Mouse (Mus musculus) lung, embryonic 15.5 days (tissue): ENCODE data around the gene Stra6l. TPM values are rescaled to one million over a fixed set of nuclear protein-coding genes. Genes with fewer than 3 reads are reported as not detected.
A peak's percentile ranks its signal among the peaks of the same experiment; 100 is the strongest.

Source experiments
- ATAC-seq: fragments of 200-750 bp; cut with Nextera tagmentation; 2 replicates; pipeline ENCODE4 v1.8.0; 2017; ENCODE audit warnings: moderate number of reproducible peaks, borderline replicate concordance; ENCODE audit not compliant: low FRiP score, low TSS enrichment; ENCODE audit errors: extremely low read depth
- H3K27ac ChIP-seq: fragments of 300-500 bp; sonication (generic); 2 replicates; pipeline ENCODE4 v1.5.1; 2015; ENCODE audit warnings: moderate library complexity, mild to moderate bottlenecking, inconsistent platforms
- H3K27me3 ChIP-seq: fragments of 300-500 bp; sonication (generic); 2 replicates; pipeline ENCODE4 v1.6.1; 2015; ENCODE audit warnings: inconsistent platforms
- H3K36me3 ChIP-seq: fragments of 300-500 bp; sonication (generic); 2 replicates; pipeline ENCODE4 v1.6.1; 2015; ENCODE audit warnings: inconsistent platforms
- H3K4me1 ChIP-seq: fragments of 300-500 bp; sonication (generic); 2 replicates; pipeline ENCODE4 v1.6.1; 2015; ENCODE audit warnings: inconsistent platforms
- H3K4me2 ChIP-seq: fragments of 300-500 bp; sonication (generic); 2 replicates; pipeline ENCODE4 v1.6.1; 2015; ENCODE audit warnings: inconsistent platforms, mild to moderate bottlenecking, moderate library complexity
- H3K4me3 ChIP-seq: fragments of 300-500 bp; sonication (generic); 2 replicates; pipeline ENCODE4 v1.5.1; 2015; ENCODE audit warnings: mild to moderate bottlenecking, inconsistent platforms
- H3K9ac ChIP-seq: fragments of 300-500 bp; sonication (generic); 2 replicates; pipeline ENCODE4 v1.6.1; 2015; ENCODE audit warnings: inconsistent platforms
- H3K9me3 ChIP-seq: fragments of 300-500 bp; sonication (generic); 2 replicates; pipeline ENCODE4 v1.6.1; 2016; ENCODE audit warnings: inconsistent platforms
- WGBS: fragments of 180-500 bp; shearing (Covaris S2); methylation state at CpG from one replicate; pipeline ENCODE4 v1.1.7; 2015; 5-methylcytosine and 5-hydroxymethylcytosine counted together
- polyA plus RNA-seq: library from polyadenylated mRNA; unstranded; fragments of >200 nt; fragmentation: Nextera tagmentation; extraction: Ambion mirVana; gene quantifications from 2 replicates; pipeline ENCODE4 v1.2.1, GENCODE M21; 2015

Gene Stra6l
- polyA plus RNA-seq, 1 experiment from 2014 or later = not detected

GRCm38 (mm10) chr4:45890066-45890761, 41.8 kb downstream of the Stra6l start, which contains the start of gene Ccdc180:
Gene Ccdc180, plus strand, starts transcription at chr4:45890303.
- peak; percentile 70 for ATAC-seq
- WGBS = 12% methylated on average over 19 of the region's 19 CpGs
- no peak within 1 kb of the TSS for H3K27ac ChIP-seq
- no peaks in the 10 kb centered on the region for H3K27me3 ChIP-seq
- H3K4me2 ChIP-seq = peak within 1 kb of the TSS; percentile 28; the same call in 1 of the 2 replicates
- no peaks in the 10 kb centered on the region for H3K9me3 ChIP-seq
- no peaks in the 10 kb centered on the region for H3K36me3 ChIP-seq
- H3K4me3 ChIP-seq = no peak within 1 kb of the TSS
- H3K9ac ChIP-seq = no peak within 1 kb of the TSS
- H3K4me1 ChIP-seq = peaks cover 7% of the 10 kb centered on the region

- H3K27me3 ChIP-seq = no peaks in the 10 kb centered on the region
- no peaks in the 10 kb centered on the region for H3K36me3 ChIP-seq
- no peak overlapping the region for H3K27ac ChIP-seq
- no peaks in the 10 kb centered on the region for H3K4me1 ChIP-seq
- 14% methylated on average over 16 of the region's 16 CpGs for WGBS
- no peak overlapping the region for H3K9ac ChIP-seq
- H3K9me3 ChIP-seq = no peaks in the 10 kb centered on the region
- no peak overlapping the region for H3K4me3 ChIP-seq
- no peak for ATAC-seq
- peak overlapping the region; percentile 16; the same call in 1 of the 2 replicates for H3K4me2 ChIP-seq
These were observed 48.1 kb downstream of the Stra6l start for GRCm38 (mm10) chr4:45896425-45897081.

GRCm38 (mm10) chr4:45898413-45898812, 49.9 kb downstream of the Stra6l start:
- Histone ChIP-seq H3K27ac (no peak overlapping the region), H3K4me2 (no peak overlapping the region), H3K27me3 (no peaks in the 10 kb centered on the region), H3K9ac (no peak overlapping the region), H3K9me3 (no peaks in the 10 kb centered on the region), H3K36me3 (no peaks in the 10 kb centered on the region), H3K4me3 (no peak overlapping the region), H3K4me1 (no peaks in the 10 kb centered on the region)
- 45% methylated on average over 5 of the region's 5 CpGs for WGBS
- ATAC-seq = no peak

GRCm38 (mm10) chr4:45909256-45909655, 60.8 kb downstream of the Stra6l start:
- WGBS = 76% methylated on average over 13 of the region's 13 CpGs
- no peak overlapping the region for H3K4me3 ChIP-seq

GRCm38 (mm10) chr4:45909924-45910323, 61.5 kb downstream of the Stra6l start:
- no peak for ATAC-seq
- WGBS = 67% methylated on average over 4 of the region's 4 CpGs

More at GRCm38 (mm10) chr4:45909256-45909655, 60.8 kb downstream of the Stra6l start:
- no peak for ATAC-seq
- Histone ChIP-seq H3K4me1 (no peaks in the 10 kb centered on the region), H3K36me3 (no peaks in the 10 kb centered on the region), H3K27me3 (no peaks in the 10 kb centered on the region), H3K27ac (no peak overlapping the region), H3K9ac (no peak overlapping the region), H3K4me2 (no peak overlapping the region), H3K9me3 (no peaks in the 10 kb centered on the region)

GRCm38 (mm10) chr4:45911256-45911655, 62.8 kb downstream of the Stra6l start:
- H3K9ac ChIP-seq = no peak overlapping the region
- H3K4me2 ChIP-seq = no peak overlapping the region
- H3K4me1 ChIP-seq = no peaks in the 10 kb centered on the region
- no peak for ATAC-seq
- H3K27me3 ChIP-seq = no peaks in the 10 kb centered on the region
- 67% methylated on average over 5 of the region's 5 CpGs for WGBS
- H3K9me3 ChIP-seq = no peaks in the 10 kb centered on the region
- H3K4me3 ChIP-seq = no peak overlapping the region
- H3K27ac ChIP-seq = no peak overlapping the region
- no peaks in the 10 kb centered on the region for H3K36me3 ChIP-seq

More at GRCm38 (mm10) chr4:45909924-45910323, 61.5 kb downstream of the Stra6l start:
- H3K27ac ChIP-seq = no peak overlapping the region
- H3K36me3 ChIP-seq = no peaks in the 10 kb centered on the region
- H3K9ac ChIP-seq = no peak overlapping the region
- H3K9me3 ChIP-seq = no peaks in the 10 kb centered on the region
- no peaks in the 10 kb centered on the region for H3K27me3 ChIP-seq
- H3K4me2 ChIP-seq = no peak overlapping the region
- no peaks in the 10 kb centered on the region for H3K4me1 ChIP-seq
- no peak overlapping the region for H3K4me3 ChIP-seq

GRCm38 (mm10) chr4:45911876-45912275, 63.4 kb downstream of the Stra6l start:
- 80% methylated on average over 4 of the region's 4 CpGs for WGBS
- H3K4me1 ChIP-seq = no peaks in the 10 kb centered on the region
- H3K9me3 ChIP-seq = no peaks in the 10 kb centered on the region
- H3K27me3 ChIP-seq = no peaks in the 10 kb centered on the region
- no peak overlapping the region for H3K4me2 ChIP-seq
- no peak for ATAC-seq
- no peak overlapping the region for H3K27ac ChIP-seq
- no peaks in the 10 kb centered on the region for H3K36me3 ChIP-seq
- no peak overlapping the region for H3K9ac ChIP-seq
- H3K4me3 ChIP-seq = no peak overlapping the region

DNA sequence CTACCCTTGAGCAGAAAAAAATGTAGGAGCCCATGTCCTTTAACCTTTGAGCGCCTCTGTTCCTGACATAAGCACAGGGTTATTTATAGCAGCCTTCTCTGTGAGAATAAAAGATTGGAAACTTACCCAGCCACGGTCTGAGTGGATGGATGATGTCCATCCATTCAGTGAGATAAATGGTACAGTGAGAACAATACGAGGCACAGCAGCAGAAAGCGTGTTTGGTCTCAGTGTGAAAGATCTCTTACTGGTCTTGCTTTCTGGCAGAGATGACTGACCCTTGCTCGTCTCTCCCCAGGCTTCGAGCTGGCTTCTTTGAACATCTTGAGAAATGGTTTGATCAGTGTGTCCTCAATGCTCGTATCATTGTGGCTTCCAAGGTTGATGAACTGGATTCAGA, 68.6 kb downstream of the Stra6l start:
- Histone ChIP-seq H3K27ac (no peak overlapping the region), H3K4me2 (no peak overlapping the region), H3K4me1 (no peaks in the 10 kb centered on the region), H3K9me3 (no peaks in the 10 kb centered on the region), H3K4me3 (no peak overlapping the region), H3K36me3 (no peaks in the 10 kb centered on the region), H3K9ac (no peak overlapping the region), H3K27me3 (no peaks in the 10 kb centered on the region)
- 46% methylated on average over 7 of the region's 7 CpGs for WGBS
- no peak for ATAC-seq

GRCm38 (mm10) chr4:45921663-45922435, 73.4 kb downstream of the Stra6l start:
- WGBS = 72% methylated on average over 10 of the region's 10 CpGs
- no peak overlapping the region for H3K4me2 ChIP-seq
- H3K36me3 ChIP-seq = no peaks in the 10 kb centered on the region
- H3K4me3 ChIP-seq = no peak overlapping the region
- no peaks in the 10 kb centered on the region for H3K27me3 ChIP-seq
- no peaks in the 10 kb centered on the region for H3K4me1 ChIP-seq
- ATAC-seq = no peak
- H3K9ac ChIP-seq = no peak overlapping the region
- no peaks in the 10 kb centered on the region for H3K9me3 ChIP-seq
- H3K27ac ChIP-seq = no peak overlapping the region

GRCm38 (mm10) chr4:45924011-45924410, 75.5 kb downstream of the Stra6l start:
- Histone ChIP-seq H3K36me3 (no peaks in the 10 kb centered on the region), H3K27me3 (no peaks in the 10 kb centered on the region), H3K9ac (no peak overlapping the region), H3K4me2 (no peak overlapping the region), H3K9me3 (no peaks in the 10 kb centered on the region), H3K4me1 (no peaks in the 10 kb centered on the region), H3K4me3 (no peak overlapping the region), H3K27ac (no peak overlapping the region)
- no peak for ATAC-seq
- 74% methylated on average over 4 of the region's 4 CpGs for WGBS

DNA sequence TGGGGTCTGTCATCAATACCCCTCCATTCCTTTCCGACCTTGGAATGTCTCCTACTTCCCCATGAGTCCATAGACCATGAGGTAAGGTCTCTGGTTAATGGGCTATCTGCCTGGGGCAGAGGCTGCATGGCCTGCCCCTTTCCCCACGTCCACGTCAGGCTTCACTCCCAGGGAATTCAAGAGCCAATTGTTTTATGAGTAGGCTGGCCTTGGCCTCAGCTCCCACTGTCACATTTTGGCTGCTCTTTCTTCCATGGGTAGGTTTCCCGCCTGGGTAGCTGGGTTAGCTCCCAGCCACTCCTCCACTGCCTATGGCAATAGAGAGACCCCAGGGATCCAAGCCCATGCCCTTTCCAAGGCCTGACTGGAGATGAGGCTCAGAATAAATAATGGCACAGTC, 80.1 kb downstream of the Stra6l start:
- Histone ChIP-seq H3K9ac (no peak overlapping the region), H3K4me3 (no peak overlapping the region), H3K27me3 (no peaks in the 10 kb centered on the region), H3K4me1 (no peaks in the 10 kb centered on the region), H3K4me2 (no peak overlapping the region), H3K27ac (no peak overlapping the region), H3K36me3 (no peaks in the 10 kb centered on the region), H3K9me3 (no peaks in the 10 kb centered on the region)
- WGBS = 72% methylated on average over 4 of the region's 4 CpGs
- no peak for ATAC-seq
